Mouse (Mus musculus): ENCODE measurements around the gene Klhl40. TPM values are rescaled to one million over a fixed set of nuclear protein-coding genes. Genes with fewer than 3 reads are reported as not detected.

The Klhl40 gene
- total and polyA plus RNA-seq, 2 experiments, result 0.18 TPM; not detected in 1

DNA sequence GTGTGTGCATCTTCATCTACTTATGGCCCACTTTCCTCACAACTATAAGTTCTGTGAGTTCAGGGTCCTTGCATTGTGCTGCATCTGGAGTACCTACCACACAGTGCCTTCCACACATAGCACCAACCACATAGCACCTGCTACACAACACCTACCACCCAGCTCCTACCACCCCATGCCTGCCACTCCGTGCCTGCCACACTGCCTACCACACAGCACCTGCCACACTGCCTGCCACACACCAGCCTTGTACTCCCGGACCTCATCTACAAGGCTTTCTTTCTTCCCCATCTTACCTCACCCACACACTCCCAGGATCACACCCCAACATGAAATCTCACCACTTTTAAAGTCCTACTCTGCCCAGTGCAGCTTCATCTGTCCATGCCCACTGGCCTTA is 9.0 kb downstream of the Klhl40 start:
- Histone ChIP-seq H3K9ac (ENCODE audit: low read depth, low read length) (no peak overlapping the region), H3K4me3 (ENCODE audit: insufficient read depth, low read depth, low read length) (no peak overlapping the region), H3K36me3 (ENCODE audit: control insufficient read depth, insufficient read depth, low read length) (no peaks in the 10 kb centered on the region), H3K27me3 (ENCODE audit: control insufficient read depth, insufficient read depth, low read length) (no peaks in the 10 kb centered on the region), H3K79me2 (ENCODE audit: control insufficient read depth, insufficient read depth, low read length) (no peaks in the 10 kb centered on the region), H3K4me1 (ENCODE audit: control insufficient read depth, insufficient read depth, low read length) (no peaks in the 10 kb centered on the region), H3K27ac (replicated peaks; ENCODE audit: insufficient read depth, low read depth, low read length) (no peak overlapping the region)
- no peak for DNase-seq (ENCODE audit: extremely low read depth, low read depth, low spot score)
- TF ChIP-seq CTCF (IDR thresholded peaks at IDR 0.05; ENCODE audit: low read depth, low read length) (no peak), POLR2A (IDR thresholded peaks at IDR 0.05; ENCODE audit: extremely low read depth, insufficient read depth, low read length) (no peak)
- WGBS, result 66% methylated on average over 2 of the region's 2 CpGs

DNA sequence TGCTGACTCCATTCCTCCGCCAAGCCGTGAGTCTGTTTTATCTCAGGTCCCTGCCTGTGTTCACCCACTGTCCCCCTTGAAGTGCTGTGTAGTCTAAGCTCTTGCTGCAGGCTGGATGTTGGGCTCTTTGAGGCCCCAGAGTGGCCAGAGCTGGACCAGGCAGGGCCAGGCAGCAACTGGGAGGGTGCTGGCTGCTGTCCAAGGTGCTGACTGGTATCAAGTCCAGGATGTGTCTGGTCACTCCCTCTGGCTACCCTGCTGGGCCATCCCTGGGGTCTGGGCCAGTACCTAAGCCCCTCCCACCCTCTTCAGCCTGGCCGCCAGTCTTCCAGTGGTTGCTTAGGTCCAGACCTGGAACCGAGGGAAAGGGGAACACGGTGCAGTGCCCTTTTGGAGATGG is 13.8 kb downstream of the Klhl40 start:
- no peaks in the 10 kb centered on the region for H3K27me3 ChIP-seq (ENCODE audit: control insufficient read depth, insufficient read depth, low read length)
- no peak overlapping the region for H3K4me3 ChIP-seq (ENCODE audit: insufficient read depth, low read depth, low read length)
- WGBS, result 20% methylated on average over 5 of the region's 5 CpGs
- DNase-seq (ENCODE audit: extremely low read depth, low read depth, low spot score), result peak; percentile 9
- no peak overlapping the region for H3K27ac ChIP-seq (replicated peaks; ENCODE audit: insufficient read depth, low read depth, low read length)
- peaks cover 7% of the 10 kb centered on the region; the same call in 1 of the 2 replicates for H3K4me1 ChIP-seq (ENCODE audit: control insufficient read depth, insufficient read depth, low read length)
- no peaks in the 10 kb centered on the region for H3K79me2 ChIP-seq (ENCODE audit: control insufficient read depth, insufficient read depth, low read length)
- no peak for TF ChIP-seq POLR2A (IDR thresholded peaks at IDR 0.05; ENCODE audit: extremely low read depth, insufficient read depth, low read length)
- TF ChIP-seq CTCF (IDR thresholded peaks at IDR 0.05; ENCODE audit: low read depth, low read length), result no peak
- no peaks in the 10 kb centered on the region for H3K36me3 ChIP-seq (ENCODE audit: control insufficient read depth, insufficient read depth, low read length)
- no peak overlapping the region for H3K9ac ChIP-seq (ENCODE audit: low read depth, low read length)

DNA sequence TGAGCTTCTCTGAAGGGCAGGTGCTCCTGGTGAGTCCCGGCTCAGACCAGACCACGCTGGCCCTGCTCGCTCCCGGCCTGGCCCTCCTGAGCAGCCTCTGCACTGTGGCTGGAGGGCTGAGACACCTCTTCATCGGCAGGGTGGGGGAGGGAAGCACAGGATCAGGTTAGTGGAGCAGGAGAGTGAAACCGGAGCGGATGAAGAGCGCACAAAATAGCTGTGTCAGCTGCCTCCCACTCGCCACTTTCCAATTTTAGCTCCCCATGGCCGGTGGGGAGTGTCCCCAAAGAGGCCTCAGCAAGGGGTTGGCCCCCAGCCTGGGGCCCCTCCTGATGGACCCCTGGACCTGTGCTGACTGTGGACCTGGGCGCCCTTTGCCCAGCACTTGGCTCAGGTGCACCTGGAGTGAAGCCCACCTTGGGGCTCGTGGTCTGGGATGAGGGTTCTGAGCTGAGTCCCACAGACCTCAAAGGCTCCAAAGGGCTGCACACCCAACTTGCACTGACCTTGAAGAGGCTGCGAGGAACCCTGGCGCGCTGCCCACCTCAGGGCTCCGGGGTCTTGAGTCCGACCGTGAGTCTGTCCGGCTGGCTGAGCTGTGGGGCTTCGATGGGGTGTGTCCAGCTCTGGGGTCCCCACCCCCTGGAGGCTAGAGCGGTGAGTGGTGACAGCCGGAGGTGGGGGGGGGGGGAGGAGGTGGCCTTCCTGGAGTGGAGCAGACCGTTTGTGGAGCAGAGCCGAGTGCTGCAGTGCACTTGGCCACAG is 14.5 kb downstream of the Klhl40 start, which contains the start of gene Hhatl:
Gene Hhatl, minus strand, starts transcription at position 751 of the 765 bp plus-strand sequence.
- Histone ChIP-seq H3K79me2 (ENCODE audit: control insufficient read depth, insufficient read depth, low read length) (no peaks in the 10 kb centered on the region), H3K27ac (replicated peaks; ENCODE audit: insufficient read depth, low read depth, low read length) (no peak within 1 kb of the TSS), H3K4me3 (ENCODE audit: insufficient read depth, low read depth, low read length) (no peak within 1 kb of the TSS), H3K4me1 (ENCODE audit: control insufficient read depth, insufficient read depth, low read length) (peaks cover 7% of the 10 kb centered on the region; the same call in 1 of the 2 replicates), H3K9ac (ENCODE audit: low read depth, low read length) (no peak within 1 kb of the TSS), H3K36me3 (ENCODE audit: control insufficient read depth, insufficient read depth, low read length) (no peaks in the 10 kb centered on the region), H3K27me3 (ENCODE audit: control insufficient read depth, insufficient read depth, low read length) (no peaks in the 10 kb centered on the region)
- WGBS, result 60% methylated on average over 23 of the region's 24 CpGs
- DNase-seq (ENCODE audit: extremely low read depth, low read depth, low spot score), result no peak
- no peak for TF ChIP-seq CTCF (IDR thresholded peaks at IDR 0.05; ENCODE audit: low read depth, low read length)
- TF ChIP-seq POLR2A (IDR thresholded peaks at IDR 0.05; ENCODE audit: extremely low read depth, insufficient read depth, low read length), result no peak

DNA sequence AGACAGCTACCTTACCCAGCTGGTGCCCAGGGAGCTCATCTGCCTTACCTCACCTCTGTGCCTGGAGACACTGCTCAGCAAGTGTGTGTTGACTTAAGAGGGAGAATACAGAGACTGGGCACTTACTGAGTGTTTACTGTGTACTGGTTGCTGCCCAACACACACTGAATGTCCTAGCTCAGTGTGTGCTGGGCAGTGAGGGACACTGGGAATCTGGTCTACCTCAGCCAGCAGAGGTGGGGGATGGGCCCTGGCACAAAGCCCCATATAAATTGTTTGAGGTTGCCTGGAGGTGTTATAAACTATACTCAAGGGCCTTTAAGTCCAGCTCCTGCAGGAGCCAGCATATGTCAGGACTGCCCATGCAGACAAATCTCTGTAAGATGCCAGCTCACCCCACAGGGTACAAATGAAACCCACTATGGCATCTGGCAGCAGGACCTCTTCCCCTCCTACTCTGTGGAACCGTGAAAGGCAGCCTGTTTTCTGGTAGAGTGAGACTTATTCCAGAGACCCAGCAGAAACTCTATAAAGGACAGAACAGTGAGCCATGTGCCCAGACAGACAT is 17.6 kb downstream of the Klhl40 start:
- Histone ChIP-seq H3K4me3 (ENCODE audit: insufficient read depth, low read depth, low read length) (no peak overlapping the region), H3K36me3 (ENCODE audit: control insufficient read depth, insufficient read depth, low read length) (no peaks in the 10 kb centered on the region), H3K9ac (ENCODE audit: low read depth, low read length) (no peak overlapping the region), H3K27ac (replicated peaks; ENCODE audit: insufficient read depth, low read depth, low read length) (no peak overlapping the region), H3K4me1 (ENCODE audit: control insufficient read depth, insufficient read depth, low read length) (peaks cover 12% of the 10 kb centered on the region), H3K27me3 (ENCODE audit: control insufficient read depth, insufficient read depth, low read length) (no peaks in the 10 kb centered on the region), H3K79me2 (ENCODE audit: control insufficient read depth, insufficient read depth, low read length) (no peaks in the 10 kb centered on the region)
- WGBS, result 73% methylated on average over 1 of the region's 1 CpGs
- peak; percentile 55 for DNase-seq (ENCODE audit: extremely low read depth, low read depth, low spot score)
- TF ChIP-seq POLR2A (IDR thresholded peaks at IDR 0.05; ENCODE audit: extremely low read depth, insufficient read depth, low read length) (no peak), CTCF (IDR thresholded peaks at IDR 0.05; ENCODE audit: low read depth, low read length) (no peak)

DNA sequence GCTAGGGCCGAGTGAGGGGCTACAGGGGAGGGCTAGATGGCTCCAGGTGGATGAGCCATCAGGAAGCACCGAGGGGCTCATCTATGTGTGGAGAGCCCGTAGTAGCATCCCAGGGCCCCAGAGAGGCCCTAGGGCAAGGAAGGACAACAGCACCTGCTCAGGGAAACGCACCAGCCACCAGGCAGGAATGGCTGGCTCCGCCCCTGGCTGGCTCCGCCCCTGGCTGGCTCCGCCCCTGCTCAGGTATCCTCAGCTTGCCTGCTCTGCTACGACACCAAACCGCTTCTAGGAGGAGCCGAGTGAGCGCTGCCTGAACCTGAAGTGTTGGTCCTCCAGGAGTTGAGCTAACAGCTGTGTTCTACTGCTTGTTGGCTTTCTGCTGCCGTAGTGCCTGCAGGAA is 20.3 kb downstream of the Klhl40 start:
- no peak for DNase-seq (ENCODE audit: extremely low read depth, low read depth, low spot score)
- TF ChIP-seq POLR2A (IDR thresholded peaks at IDR 0.05; ENCODE audit: extremely low read depth, insufficient read depth, low read length) (no peak), CTCF (IDR thresholded peaks at IDR 0.05; ENCODE audit: low read depth, low read length) (no peak)
- H3K36me3 ChIP-seq (ENCODE audit: control insufficient read depth, insufficient read depth, low read length), result no peaks in the 10 kb centered on the region
- no peak overlapping the region for H3K27ac ChIP-seq (replicated peaks; ENCODE audit: insufficient read depth, low read depth, low read length)
- no peaks in the 10 kb centered on the region for H3K79me2 ChIP-seq (ENCODE audit: control insufficient read depth, insufficient read depth, low read length)
- 29% methylated on average over 12 of the region's 12 CpGs for WGBS
- H3K4me1 ChIP-seq (ENCODE audit: control insufficient read depth, insufficient read depth, low read length), result peaks cover 12% of the 10 kb centered on the region
- H3K4me3 ChIP-seq (ENCODE audit: insufficient read depth, low read depth, low read length), result no peak overlapping the region
- no peak overlapping the region for H3K9ac ChIP-seq (ENCODE audit: low read depth, low read length)
- no peaks in the 10 kb centered on the region for H3K27me3 ChIP-seq (ENCODE audit: control insufficient read depth, insufficient read depth, low read length)

Measured in liver, adult 2 months (tissue).